Mouse (Mus musculus): ENCODE data around the gene Rhpn2.

DNA sequence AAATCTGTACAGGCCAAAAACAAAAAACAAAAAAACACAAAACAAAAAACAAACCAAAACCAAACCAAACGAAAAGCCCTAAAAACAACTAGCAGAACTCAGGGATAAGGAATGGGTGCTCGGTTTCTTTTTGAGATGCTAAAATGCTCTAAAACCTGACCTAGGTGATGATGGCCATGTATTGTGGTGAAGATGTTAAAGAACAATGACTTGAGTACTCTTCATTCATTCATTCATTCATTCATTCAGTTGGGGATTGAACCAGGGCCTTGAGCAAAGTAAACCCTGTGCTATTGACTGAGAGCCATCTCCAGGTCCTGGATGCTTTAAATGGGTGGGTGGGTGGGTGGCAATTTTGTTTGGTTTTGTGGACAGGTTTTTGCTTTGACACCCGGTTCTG lies 17.2 kb downstream of the Rhpn2 start:
- no peak for TF ChIP-seq POLR2A (IDR thresholded peaks at IDR 0.05; ENCODE audit: borderline replicate concordance, low read depth, low read length)
- TF ChIP-seq CTCF (IDR thresholded peaks at IDR 0.05; ENCODE audit: low read depth, low read length), result no peak

All from bone marrow macrophage, adult 2 months (primary cell).